In the genomic region with DNA sequence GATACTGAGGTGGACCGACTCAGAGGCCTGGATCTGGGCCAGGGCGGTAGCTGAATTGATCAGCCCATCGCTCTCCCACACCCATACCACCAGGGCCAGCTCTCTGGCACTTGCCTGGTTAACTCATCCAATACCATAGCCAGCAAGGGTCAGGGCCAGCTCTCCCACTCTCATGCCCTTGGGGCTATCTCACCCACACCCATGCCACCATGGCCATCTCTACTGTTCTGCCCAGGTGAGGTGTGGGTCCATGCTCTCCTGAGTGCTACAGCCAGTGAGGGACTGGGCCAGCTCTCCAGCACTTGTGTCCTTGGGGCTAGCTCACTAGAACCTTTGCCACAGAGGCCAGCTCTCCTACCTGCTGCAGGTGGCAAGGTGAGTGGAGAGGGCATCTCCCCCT, we compare ENCODE assay signal across 13 mouse cellular contexts. TPM values are rescaled to one million over a fixed set of nuclear protein-coding genes. Genes with fewer than 3 reads are reported as not detected.
DNase-seq lines count a peak whose midpoint lies in the region; ATAC-seq and TF ChIP-seq lines count a peak whose summit lies in the region.
"Had no signal": no experiment of that assay in that cellular context is flagged by ENCODE, and none has a peak within 500 bp of the region (broad histone marks: within the 10 kb centered on the region; RNA-seq: fewer than 3 reads in every experiment).

No protein-coding gene starts in this region.

- no peak overlapping the region for H3K4me3 ChIP-seq in forebrain, embryonic 11.5 days (ENCODE audit: low read depth, low read length)
- H3K4me3 ChIP-seq in forebrain, embryonic 16.5 days (replicated peaks; ENCODE audit: low read length) = no peak overlapping the region
- no peak overlapping the region for H3K4me3 ChIP-seq in liver, embryonic 11.5 days (ENCODE audit: low read depth, low read length)
- no peak overlapping the region for H3K4me3 ChIP-seq in liver, postnatal 0 days (ENCODE audit: low read depth, low read length)
- no peak overlapping the region for H3K4me3 ChIP-seq in hindbrain, embryonic 16.5 days (ENCODE audit: low read length)
- H3K4me3 ChIP-seq in neural tube, embryonic 14.5 days (ENCODE audit: low read depth, low read length) = no peak overlapping the region
- H3K4me3 ChIP-seq: heart, adult 2 months had no signal

- TF ChIP-seq EP300 in liver, postnatal 0 days (IDR thresholded peaks at IDR 0.05; ENCODE audit: low read depth) = no peak

- no peaks in the 10 kb centered on the region for H3K36me3 ChIP-seq in forebrain, embryonic 11.5 days (ENCODE audit: control insufficient read depth, insufficient read depth, low read length)
- H3K36me3 ChIP-seq in forebrain, embryonic 16.5 days (ENCODE audit: control insufficient read depth, insufficient read depth) = no peaks in the 10 kb centered on the region; the same call in 1 of the 2 replicates
- no peaks in the 10 kb centered on the region; the same call in 1 of the 2 replicates for H3K36me3 ChIP-seq in liver, embryonic 11.5 days (ENCODE audit: control insufficient read depth, insufficient read depth, low read length)
- H3K36me3 ChIP-seq in liver, postnatal 0 days (replicated peaks; ENCODE audit: insufficient read depth, low read length) = no peaks in the 10 kb centered on the region
- H3K36me3 ChIP-seq in hindbrain, embryonic 16.5 days (ENCODE audit: control insufficient read depth, insufficient read depth, low read length) = no peaks in the 10 kb centered on the region
- H3K36me3 ChIP-seq in neural tube, embryonic 14.5 days (ENCODE audit: control insufficient read depth, insufficient read depth, low read length) = peaks cover 2% of the 10 kb centered on the region

- ATAC-seq in forebrain, embryonic 11.5 days (replicated peaks; ENCODE audit: low FRiP score) = 0 out of 2 replicates have a peak, but pooled peaks have one; percentile 42
- ATAC-seq in forebrain, embryonic 16.5 days = no peak
- ATAC-seq in liver, embryonic 11.5 days (replicated peaks; ENCODE audit: low FRiP score) = peak; percentile 23
- no peak for ATAC-seq in liver, postnatal 0 days
- ATAC-seq in hindbrain, embryonic 16.5 days = peak; percentile 45
- ATAC-seq in neural tube, embryonic 14.5 days (ENCODE audit: low read depth) = peak; percentile 32; the same call in 1 of the 2 replicates

- no peaks in the 10 kb centered on the region for H3K4me1 ChIP-seq in forebrain, embryonic 11.5 days (replicated peaks; ENCODE audit: control insufficient read depth, insufficient read depth, low read length)
- H3K4me1 ChIP-seq in forebrain, embryonic 16.5 days (replicated peaks; ENCODE audit: control insufficient read depth, insufficient read depth, low read length) = no peaks in the 10 kb centered on the region
- no peaks in the 10 kb centered on the region for H3K4me1 ChIP-seq in liver, embryonic 11.5 days (replicated peaks; ENCODE audit: control insufficient read depth, insufficient read depth, low read length)
- no peaks in the 10 kb centered on the region for H3K4me1 ChIP-seq in liver, postnatal 0 days (ENCODE audit: insufficient read depth)
- no peaks in the 10 kb centered on the region for H3K4me1 ChIP-seq in hindbrain, embryonic 16.5 days (ENCODE audit: control insufficient read depth, insufficient read depth, low read depth, low read length)
- H3K4me1 ChIP-seq in neural tube, embryonic 14.5 days (ENCODE audit: control insufficient read depth, insufficient read depth, low read length) = no peaks in the 10 kb centered on the region

- no peak overlapping the region for H3K9ac ChIP-seq in forebrain, embryonic 11.5 days (ENCODE audit: low read length)
- H3K9ac ChIP-seq in forebrain, embryonic 16.5 days (replicated peaks; ENCODE audit: low read depth, low read length) = no peak overlapping the region
- no peak overlapping the region for H3K9ac ChIP-seq in liver, embryonic 11.5 days (ENCODE audit: low read depth, low read length)
- no peak overlapping the region for H3K9ac ChIP-seq in liver, postnatal 0 days (replicated peaks)
- H3K9ac ChIP-seq in hindbrain, embryonic 16.5 days (ENCODE audit: low read depth, low read length) = no peak overlapping the region
- no peak overlapping the region for H3K9ac ChIP-seq in neural tube, embryonic 14.5 days (replicated peaks; ENCODE audit: low read depth, low read length)

- TF ChIP-seq CTCF in liver, postnatal 0 days (IDR thresholded peaks at IDR 0.05; ENCODE audit: low read depth) = no peak

- H3K4me2 ChIP-seq in forebrain, embryonic 11.5 days (ENCODE audit: low read depth, low read length, severe bottlenecking) = no peak overlapping the region
- no peak overlapping the region for H3K4me2 ChIP-seq in forebrain, embryonic 16.5 days (ENCODE audit: low read length)
- H3K4me2 ChIP-seq in liver, embryonic 11.5 days = no peak overlapping the region
- H3K4me2 ChIP-seq in liver, postnatal 0 days (ENCODE audit: low read depth, low read length) = no peak overlapping the region
- no peak overlapping the region for H3K4me2 ChIP-seq in hindbrain, embryonic 16.5 days (ENCODE audit: low read length)
- no peak overlapping the region for H3K4me2 ChIP-seq in neural tube, embryonic 14.5 days (ENCODE audit: low read depth, low read length)

- DNase-seq in forebrain, embryonic 11.5 days (ENCODE audit: low spot score) = no peak
- DNase-seq in liver, embryonic 11.5 days (ENCODE audit: low spot score) = no peak
- no peak for DNase-seq in liver, postnatal 0 days
- DNase-seq in thymus, adult 18-20 months = no peak
- no peak for DNase-seq in kidney, postnatal 36 days
- DNase-seq: cerebellum, adult 8-10 months; embryo, embryonic 11 days; heart, adult 2 months; lung, adult 2 months; spleen, adult 18-20 months had no signal

- 98% methylated on average over 3 of the region's 3 CpGs for WGBS in forebrain, embryonic 11.5 days
- WGBS in forebrain, embryonic 16.5 days = 85% methylated on average over 3 of the region's 3 CpGs
- WGBS in liver, embryonic 11.5 days = 90% methylated on average over 3 of the region's 3 CpGs
- WGBS in liver, postnatal 0 days (ENCODE audit: insufficient replicate concordance) = 79% methylated on average over 3 of the region's 3 CpGs
- 89% methylated on average over 3 of the region's 3 CpGs for WGBS in hindbrain, embryonic 16.5 days
- 91% methylated on average over 3 of the region's 3 CpGs for WGBS in neural tube, embryonic 14.5 days

- no peaks in the 10 kb centered on the region for H3K27me3 ChIP-seq in forebrain, embryonic 11.5 days (ENCODE audit: control insufficient read depth, insufficient read depth, low read length)
- no peaks in the 10 kb centered on the region for H3K27me3 ChIP-seq in forebrain, embryonic 16.5 days (replicated peaks; ENCODE audit: control insufficient read depth, insufficient read depth, low read length)
- no peaks in the 10 kb centered on the region for H3K27me3 ChIP-seq in liver, embryonic 11.5 days (replicated peaks; ENCODE audit: control insufficient read depth, insufficient read depth, low read length)
- no peaks in the 10 kb centered on the region for H3K27me3 ChIP-seq in liver, postnatal 0 days (ENCODE audit: insufficient read depth, low read length)
- H3K27me3 ChIP-seq in hindbrain, embryonic 16.5 days (replicated peaks; ENCODE audit: control insufficient read depth, insufficient read depth, low read length) = no peaks in the 10 kb centered on the region
- H3K27me3 ChIP-seq in neural tube, embryonic 14.5 days (ENCODE audit: control insufficient read depth, insufficient read depth, low read length) = no peaks in the 10 kb centered on the region

- no peak overlapping the region for H3K27ac ChIP-seq in forebrain, embryonic 11.5 days (ENCODE audit: low read depth, low read length)
- no peak overlapping the region for H3K27ac ChIP-seq in forebrain, embryonic 16.5 days (ENCODE audit: low read length)
- no peak overlapping the region for H3K27ac ChIP-seq in liver, embryonic 11.5 days (ENCODE audit: low read depth, low read length)
- no peak overlapping the region for H3K27ac ChIP-seq in liver, postnatal 0 days (ENCODE audit: low read depth)
- no peak overlapping the region for H3K27ac ChIP-seq in hindbrain, embryonic 16.5 days (ENCODE audit: low read depth, low read length)
- no peak overlapping the region for H3K27ac ChIP-seq in neural tube, embryonic 14.5 days (ENCODE audit: low read depth, low read length)
- H3K27ac ChIP-seq: heart, adult 2 months had no signal

- H3K9me3 ChIP-seq in forebrain, embryonic 11.5 days (ENCODE audit: control insufficient read depth, low read length) = no peaks in the 10 kb centered on the region
- no peaks in the 10 kb centered on the region for H3K9me3 ChIP-seq in forebrain, embryonic 16.5 days (ENCODE audit: control insufficient read depth, low read length)
- H3K9me3 ChIP-seq in liver, embryonic 11.5 days (ENCODE audit: control insufficient read depth, low read length) = no peaks in the 10 kb centered on the region
- H3K9me3 ChIP-seq in liver, postnatal 0 days (ENCODE audit: low read length) = no peaks in the 10 kb centered on the region
- no peaks in the 10 kb centered on the region for H3K9me3 ChIP-seq in hindbrain, embryonic 16.5 days (ENCODE audit: control insufficient read depth, low read length)
- H3K9me3 ChIP-seq in neural tube, embryonic 14.5 days (ENCODE audit: control insufficient read depth, low read length) = no peaks in the 10 kb centered on the region

RNA-seq across cellular contexts. Expression of gene Kmt2e, which starts 34.1 kb away (rescaled TPM):
- 104 TPM in 2 replicates for polyA plus RNA-seq in forebrain, embryonic 11.5 days (2014; fragmentation: Nextera tagmentation; extraction: Ambion mirVana)
- 198 and 209 TPM in 2 replicates for polyA plus RNA-seq in forebrain, embryonic 16.5 days (2015; fragmentation: Nextera tagmentation; extraction: Ambion mirVana)
- 57.7 and 59.5 TPM in 2 replicates for polyA plus RNA-seq in liver, embryonic 11.5 days (2014; fragmentation: Nextera tagmentation; extraction: Ambion mirVana)
- 27.5 and 28.5 TPM in 2 replicates for polyA plus RNA-seq in liver, postnatal 0 days (2015; fragmentation: Nextera tagmentation; extraction: Ambion mirVana)
- 139 and 143 TPM in 2 replicates for polyA plus RNA-seq in hindbrain, embryonic 16.5 days (2015; fragmentation: Nextera tagmentation; extraction: Ambion mirVana)
- 151 TPM in 2 replicates for polyA plus RNA-seq in neural tube, embryonic 14.5 days (2014; fragmentation: Nextera tagmentation; extraction: Ambion mirVana)

Comparison
In these comparisons a context has a peak if more than half of its experiments do, and no peak if none do; other contexts are left out.
1. ATAC-seq: peak in forebrain, embryonic 11.5 days (single experiment), liver, embryonic 11.5 days (single experiment), hindbrain, embryonic 16.5 days (single experiment) and neural tube, embryonic 14.5 days (single experiment); none in forebrain, embryonic 16.5 days (single experiment) and liver, postnatal 0 days (single experiment).